Mouse (Mus musculus) heart, postnatal 14 days (tissue): ENCODE measurements around the gene Hist1h3b. TPM values are rescaled to one million over a fixed set of nuclear protein-coding genes. Genes with fewer than 3 reads are reported as not detected.
A peak's percentile ranks its signal among the peaks of the same experiment; 100 is the strongest.

Source experiments
- DNase-seq, 2 experiments: peaks; one replicate each; pipeline ENCODE4 v3.0.0; 2021 to 2022
- intact Hi-C: fragments of 180-260 bp; cut with DNase I; formaldehyde crosslinking; loops from one replicate; pipeline ENCODE4 v1.15.1; 2025
- total RNA-seq, 2 experiments: library from RNA; stranded (reverse); gene quantifications; 2 replicates each; pipeline ENCODE4 v1.2.3; 2021

Hist1h3b gene
- total RNA-seq, 2 experiments from 2014 or later, result 70.3 to 154 TPM

GRCm38 (mm10) chr13:23750839-23751477, 1.1 kb upstream of the Hist1h3b start, which contains the start of gene Hist1h2ab:
Gene Hist1h2ab (plus strand): TSS chr13:23751126.
- intact Hi-C loops, result loop anchor here (10.0 kb wide), 1 partner anchor 1926 kb away; no protein-coding TSS in a partner anchor

GRCm38 (mm10) chr13:23751478-23751956, 550 bp upstream of the Hist1h3b start:
- intact Hi-C loops, result loop anchor here (10.0 kb wide), 1 partner anchor 1927 kb away; no protein-coding TSS in a partner anchor
- DNase-seq, result no peak

More at GRCm38 (mm10) chr13:23750839-23751477, 1.1 kb upstream of the Hist1h3b start, which contains the start of gene Hist1h2ab:
- DNase-seq, result peak in 1 of 2 experiments; percentile 52

- DNase-seq, result no peak
- intact Hi-C loops, result loop anchor here (10.0 kb wide), 1 partner anchor 1928 kb away; no protein-coding TSS in a partner anchor
Measured at GRCm38 (mm10) chr13:23752742-23753172, 690 bp downstream of the Hist1h3b start.

GRCm38 (mm10) chr13:23753314-23754078, 1.4 kb downstream of the Hist1h3b start:
- intact Hi-C loops, result loop anchor here (10.0 kb wide), 1 partner anchor 1929 kb away; no protein-coding TSS in a partner anchor
- DNase-seq, result no peak

- intact Hi-C loops, result loop anchor here (10.0 kb wide), 1 partner anchor 1930 kb away; no protein-coding TSS in a partner anchor
- DNase-seq, result no peak
Measured at GRCm38 (mm10) chr13:23755000-23755399, 2.9 kb downstream of the Hist1h3b start.

GRCm38 (mm10) chr13:23756790-23757189, 4.7 kb downstream of the Hist1h3b start, which contains the start of gene Hist1h4b:
Gene Hist1h4b (plus strand): TSS chr13:23757013.
- DNase-seq, result peak; percentile 69 to 85
- intact Hi-C loops, result loop anchor here (10.0 kb wide), 1 partner anchor 1932 kb away; no protein-coding TSS in a partner anchor

GRCm38 (mm10) chr13:23757211-23757773, 5.2 kb downstream of the Hist1h3b start:
- intact Hi-C loops, result loop anchor here (10.0 kb wide), 1 partner anchor 1932 kb away; no protein-coding TSS in a partner anchor
- DNase-seq, result no peak

- intact Hi-C loops, result loop anchor here (10.0 kb wide), 1 partner anchor 1933 kb away; no protein-coding TSS in a partner anchor
- DNase-seq, result no peak
Measured at GRCm38 (mm10) chr13:23757921-23758320, 5.9 kb downstream of the Hist1h3b start.

GRCm38 (mm10) chr13:23759251-23759771, 7.2 kb downstream of the Hist1h3b start:
- no peak for DNase-seq
- intact Hi-C loops, result loop anchor here (10.0 kb wide), 1 partner anchor 1935 kb away; no protein-coding TSS in a partner anchor

- intact Hi-C loops, result loop anchor here (5.0 to 10.0 kb wide), 2 partner anchors 1718 to 1935 kb away; partner anchors contain the start of genes Hist1h2ag, Hist1h2bj and Hist1h4i
- no peak for DNase-seq
Measured at GRCm38 (mm10) chr13:23759916-23760239, 7.8 kb downstream of the Hist1h3b start.

- DNase-seq, result no peak
- intact Hi-C loops, result loop anchor here (5.0 kb wide), 1 partner anchor 1718 kb away; the partner anchor contains the start of genes Hist1h2ag, Hist1h2bj and Hist1h4i
Measured at GRCm38 (mm10) chr13:23760240-23760971, 8.3 kb downstream of the Hist1h3b start.

GRCm38 (mm10) chr13:23760972-23761864, 9.2 kb downstream of the Hist1h3b start, which contains the start of gene Hist1h4a:
Gene Hist1h4a (minus strand): TSS chr13:23761230.
- intact Hi-C loops, result loop anchor here (5.0 kb wide), 1 partner anchor 1719 kb away; the partner anchor contains the start of genes Hist1h2ag, Hist1h2bj and Hist1h4i
- peak; percentile 96 to 98 for DNase-seq

- DNase-seq, result peak in 1 of 2 experiments; percentile 59
- intact Hi-C loops, result loop anchor here (5.0 kb wide), 1 partner anchor 1720 kb away; the partner anchor contains the start of genes Hist1h2ag, Hist1h2bj and Hist1h4i
Measured at GRCm38 (mm10) chr13:23761871-23762821, 10.1 kb downstream of the Hist1h3b start, which contains the start of gene Hist1h3a. Gene Hist1h3a (minus strand): TSS chr13:23762386.

GRCm38 (mm10) chr13:23763242-23763585, 11.1 kb downstream of the Hist1h3b start:
- intact Hi-C loops, result loop anchor here (5.0 kb wide), 1 partner anchor 1721 kb away; the partner anchor contains the start of genes Hist1h2ag, Hist1h2bj and Hist1h4i
- DNase-seq, result no peak

GRCm38 (mm10) chr13:23763586-23764323, 11.7 kb downstream of the Hist1h3b start, which contains the start of gene Hist1h1a:
Gene Hist1h1a (plus strand): TSS chr13:23763666.
- intact Hi-C loops, result loop anchor here (5.0 kb wide), 1 partner anchor 1721 kb away; the partner anchor contains the start of genes Hist1h2ag, Hist1h2bj and Hist1h4i
- DNase-seq, result peak; percentile 77 to 79
